Mouse (Mus musculus) retina, postnatal 1 day (tissue): ENCODE measurements at regions not wholly inside any gene's neighbourhood (a gene's known extent, or its start where the extent isn't known, plus 50 kb on each side); places are given as distances from the start of the nearest gene placed in this dataset.

Experiments used
- DNase-seq: peaks from one replicate; pipeline ENCODE4 v3.0.0-alpha.2; 2012

DNA sequence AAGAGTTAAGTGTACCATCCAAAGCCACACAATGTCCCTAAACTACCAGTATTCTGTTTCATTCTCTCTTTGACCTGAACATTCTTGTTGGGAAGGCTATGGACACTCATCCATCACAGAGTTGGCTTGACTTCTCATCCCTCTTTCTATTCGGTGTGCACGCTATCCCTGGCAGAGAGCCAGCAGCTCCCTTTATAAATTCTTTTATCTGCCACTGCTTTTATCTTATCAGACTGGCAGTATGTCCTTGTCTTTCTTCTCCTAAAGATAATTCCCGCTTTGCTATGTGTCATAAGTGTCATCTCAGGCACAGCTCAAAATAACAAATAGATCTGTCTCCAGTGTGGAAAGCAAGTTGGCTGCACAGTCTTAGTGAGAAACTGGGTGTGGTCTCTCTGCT lies 106.6 kb upstream of the Lipc start:
- no peak for DNase-seq

DNA sequence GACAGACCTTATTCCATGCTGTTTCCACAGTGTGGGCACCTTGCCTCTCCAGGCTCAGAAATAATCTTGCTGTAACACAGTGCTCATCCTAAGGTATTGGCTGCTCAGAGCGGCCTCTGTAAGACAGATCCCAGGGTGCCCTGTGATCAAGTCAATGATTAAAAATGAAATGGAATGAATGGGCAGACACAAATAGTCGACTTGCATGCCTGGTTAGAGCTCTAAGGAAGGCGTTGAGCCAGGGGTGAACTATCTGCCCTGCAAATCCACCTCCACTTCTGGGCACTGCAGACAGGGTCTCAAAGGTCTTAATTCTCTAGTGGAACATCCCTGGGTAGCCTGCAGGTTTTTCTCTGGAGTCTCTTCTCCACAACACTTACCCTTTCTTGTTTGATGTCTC lies 104.8 kb upstream of the Lipc start:
- no peak for DNase-seq

DNA sequence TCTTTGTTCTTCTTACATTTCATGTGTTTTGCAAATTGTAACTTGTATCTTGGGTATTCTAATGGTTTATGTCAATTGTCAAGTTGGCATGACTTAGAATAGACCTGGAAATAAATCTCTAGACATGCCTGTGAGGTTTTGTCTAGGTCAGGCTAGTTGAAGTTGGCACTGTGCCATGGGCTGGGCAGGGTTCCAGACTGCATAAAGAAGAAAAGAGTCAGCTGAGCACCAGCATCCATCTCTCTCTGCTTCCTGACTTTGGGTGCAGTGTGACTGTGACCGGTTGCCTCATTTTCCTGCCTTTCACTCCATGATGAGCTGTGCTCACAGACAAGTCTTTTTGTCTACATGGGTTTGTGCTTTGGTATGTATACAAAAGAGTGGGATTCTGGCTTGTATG lies 91.9 kb upstream of the Lipc start:
- DNase-seq, result peak; percentile 35

DNA sequence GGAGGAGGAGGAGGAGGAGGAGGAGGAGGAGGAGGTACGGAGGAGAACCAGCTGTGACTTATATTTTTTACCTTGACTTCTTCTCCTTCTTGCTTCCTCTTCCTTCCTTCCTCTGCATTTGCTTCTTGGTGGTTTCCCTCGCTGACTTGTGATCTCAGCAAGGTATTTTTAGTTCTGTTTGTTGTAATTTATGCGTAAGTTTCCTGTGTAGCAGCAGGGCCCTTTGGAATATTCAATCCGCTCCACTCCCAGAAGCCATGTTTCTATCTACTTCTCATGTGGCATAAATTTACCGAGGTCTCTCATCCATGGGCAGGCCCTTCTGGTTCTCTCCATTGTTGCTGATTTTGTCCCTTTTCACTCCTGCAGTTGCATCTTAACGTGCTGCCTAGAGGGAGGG lies 83.3 kb upstream of the Lipc start:
- no peak for DNase-seq

DNA sequence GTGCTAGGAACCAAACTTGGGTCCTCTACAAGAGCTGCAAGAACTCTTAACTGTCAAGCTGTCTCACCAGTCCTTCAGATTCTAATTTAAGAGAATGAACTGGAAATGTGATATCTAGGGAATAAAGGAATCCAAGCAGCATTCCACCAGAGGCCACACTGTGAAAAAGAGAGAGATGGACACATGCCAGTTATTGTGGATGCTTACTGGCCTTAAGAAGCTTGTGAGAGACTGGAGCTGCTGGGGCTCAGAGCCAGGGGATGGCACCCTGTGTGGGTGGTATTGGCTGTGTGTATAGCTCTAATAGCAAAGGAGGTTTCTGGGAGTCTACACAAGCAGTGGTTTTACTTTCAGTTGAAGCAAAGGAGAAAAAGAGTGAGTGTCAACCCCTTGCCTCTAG lies 80.1 kb upstream of the Lipc start:
- DNase-seq, result no peak

DNA sequence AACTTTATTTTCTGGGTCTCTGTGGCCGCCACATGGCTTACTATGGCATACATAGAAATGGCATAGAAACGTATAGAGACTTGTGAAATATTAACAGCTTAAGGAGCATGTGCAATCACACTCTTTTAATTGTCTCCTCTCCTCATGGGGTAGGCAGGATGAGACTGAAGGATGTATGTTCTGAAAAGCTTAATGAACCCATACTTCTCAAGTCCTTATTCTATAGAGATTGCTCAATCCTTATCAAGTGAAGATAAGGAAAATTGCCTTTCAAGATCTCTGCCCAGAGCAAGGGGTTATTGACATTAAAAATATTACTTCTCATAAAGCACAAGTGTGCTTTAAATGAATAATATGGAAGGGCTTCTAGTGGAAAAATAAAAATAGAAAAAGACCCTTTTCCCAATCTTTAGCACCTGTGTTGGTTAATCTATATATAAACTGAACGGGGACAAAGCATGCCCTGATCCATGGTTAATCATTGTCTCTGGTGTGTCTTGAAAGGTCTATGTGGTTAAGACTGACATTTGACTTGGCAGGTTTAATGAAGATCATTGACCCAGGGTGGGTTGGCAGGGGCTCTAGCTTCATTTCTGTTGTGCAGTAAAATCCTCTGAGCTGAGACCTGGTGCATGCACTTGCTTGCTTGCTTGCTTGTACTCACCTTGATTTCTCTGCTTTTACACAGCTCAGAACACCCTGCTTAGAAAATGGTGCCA lies 78.3 kb upstream of the Lipc start:
- no peak for DNase-seq

DNA sequence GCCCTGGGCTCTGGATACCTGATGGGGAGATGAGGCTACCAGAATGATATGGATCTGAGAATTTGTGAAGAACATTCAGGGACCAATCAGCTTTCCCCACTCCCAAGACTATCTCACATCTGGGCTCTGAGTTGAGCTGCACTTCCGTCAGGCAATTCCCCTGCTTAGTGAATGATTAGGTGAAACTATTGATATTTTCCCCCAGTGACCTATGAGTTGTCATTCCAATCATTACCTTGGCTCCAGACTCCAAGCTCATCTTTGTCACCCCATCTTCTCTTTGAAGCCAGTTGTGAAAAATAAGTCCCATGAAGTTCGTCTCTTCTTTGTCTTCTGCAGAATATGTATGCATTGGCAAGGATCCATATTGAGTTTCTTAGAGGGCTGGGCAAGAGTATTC lies 76.1 kb upstream of the Lipc start:
- no peak for DNase-seq

DNA sequence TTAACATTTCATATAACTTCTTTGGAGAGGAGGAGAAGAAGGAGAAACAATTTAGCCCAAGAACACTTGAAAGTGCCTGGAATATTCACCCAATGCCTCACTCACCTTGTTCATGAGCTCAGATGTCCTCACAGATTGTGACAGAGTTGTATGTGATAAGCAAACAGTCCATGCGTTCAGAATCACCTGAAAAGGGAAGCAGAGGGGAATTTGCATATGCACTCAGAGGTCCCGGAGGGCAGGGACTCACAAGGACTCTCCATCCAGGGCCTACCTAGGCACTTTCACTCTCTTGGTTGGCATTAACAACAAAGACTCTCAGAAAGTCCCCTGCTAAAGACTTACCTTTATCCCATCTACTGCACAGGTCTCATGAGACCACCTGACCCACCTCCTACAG lies 75.6 kb upstream of the Lipc start:
- no peak for DNase-seq

DNA sequence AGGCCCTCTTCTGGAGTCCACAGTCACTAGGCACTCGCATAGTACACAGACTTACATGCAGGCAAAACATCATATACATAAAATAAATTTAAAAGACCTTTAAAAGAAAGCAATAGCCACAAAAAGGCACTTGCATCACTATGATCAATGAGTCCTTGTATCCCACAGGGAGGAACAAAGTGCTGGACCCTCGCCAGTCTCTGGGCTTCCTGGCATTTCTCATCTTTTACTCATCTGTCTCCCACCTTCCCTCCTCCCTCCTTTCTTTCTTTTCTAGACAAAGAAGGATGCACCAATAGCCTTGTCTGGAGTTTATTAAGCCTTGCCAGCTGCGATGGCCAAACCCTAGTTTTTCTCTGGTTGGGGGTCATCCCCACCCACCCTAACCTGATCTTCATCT lies 73.2 kb upstream of the Lipc start:
- no peak for DNase-seq

DNA sequence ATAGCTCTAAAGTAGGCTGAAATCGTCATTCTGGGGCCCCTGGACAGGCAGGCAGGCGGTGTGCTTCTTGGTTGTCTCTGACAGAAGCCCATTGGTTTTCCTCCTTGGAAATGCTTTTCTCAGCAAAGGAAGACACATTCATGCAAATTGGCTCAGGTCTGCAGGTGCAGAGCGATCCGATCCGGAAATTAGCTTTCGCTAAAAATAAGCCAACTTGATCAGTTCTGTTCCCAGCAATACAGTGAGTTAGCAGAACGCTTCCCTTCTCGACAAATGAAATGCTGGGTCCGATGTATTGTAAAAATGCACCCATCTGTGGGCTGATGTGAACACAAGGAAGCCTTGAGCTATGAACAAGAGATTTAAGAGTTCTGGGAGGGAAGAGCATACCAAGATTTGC lies 66.2 kb upstream of the Lipc start:
- DNase-seq, result no peak

DNA sequence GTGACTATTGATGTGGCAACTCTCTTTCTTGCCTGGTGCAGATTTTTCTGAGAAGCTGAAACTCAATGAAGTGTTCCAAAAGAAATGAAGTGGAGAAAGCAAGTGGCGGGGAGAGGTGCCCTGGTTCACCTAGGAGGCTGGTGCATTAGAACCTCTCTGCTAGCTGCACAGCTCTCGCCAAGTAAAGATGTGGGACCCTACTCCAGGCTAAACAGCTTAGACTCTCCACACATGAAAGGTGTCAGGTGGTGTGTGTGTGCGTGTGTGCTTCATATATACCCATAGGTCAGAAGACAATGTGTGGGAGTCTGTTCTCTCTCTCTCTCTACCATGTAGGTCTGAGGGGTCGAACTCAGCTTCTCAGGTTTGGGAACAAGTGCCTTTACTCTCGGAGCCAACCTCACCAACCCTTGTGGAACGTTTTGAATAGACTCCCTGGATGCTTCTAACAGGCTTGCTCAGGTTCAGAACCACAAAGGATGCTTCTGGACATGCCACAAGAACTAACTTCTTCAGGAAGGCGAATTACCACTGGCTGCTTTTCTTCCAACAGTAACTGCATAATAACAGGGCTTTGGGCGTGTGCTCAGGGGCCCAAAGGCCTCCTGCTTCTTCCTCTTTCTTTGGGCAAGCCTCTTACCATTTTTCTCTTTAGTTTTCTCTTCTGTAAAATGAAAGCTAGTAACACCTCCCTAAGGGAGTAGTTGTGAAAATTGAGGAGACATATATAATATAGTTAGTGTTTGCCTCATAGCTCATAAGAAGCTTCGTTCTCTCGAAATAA lies 65.6 kb upstream of the Lipc start:
- DNase-seq, result no peak

DNA sequence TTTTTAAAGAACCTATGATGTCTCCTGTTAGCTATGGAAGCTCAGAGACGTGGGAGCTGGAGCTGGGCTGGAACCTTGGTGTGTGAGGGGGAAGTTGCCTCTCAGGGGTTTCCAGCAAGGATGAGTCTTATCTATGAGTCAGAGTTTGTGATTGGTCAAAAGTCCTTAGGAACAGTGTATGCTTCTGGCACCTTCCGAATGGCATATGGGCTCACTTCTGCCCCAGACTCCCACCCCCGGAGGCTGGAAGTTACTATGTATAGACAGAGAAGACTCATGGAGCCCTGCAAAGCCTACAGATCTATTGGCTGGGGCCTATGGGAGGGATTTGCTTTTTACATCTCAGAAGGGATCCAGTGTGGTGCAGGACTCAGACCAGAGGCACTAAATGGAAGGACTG lies 63.9 kb upstream of the Lipc start:
- no peak for DNase-seq

DNA sequence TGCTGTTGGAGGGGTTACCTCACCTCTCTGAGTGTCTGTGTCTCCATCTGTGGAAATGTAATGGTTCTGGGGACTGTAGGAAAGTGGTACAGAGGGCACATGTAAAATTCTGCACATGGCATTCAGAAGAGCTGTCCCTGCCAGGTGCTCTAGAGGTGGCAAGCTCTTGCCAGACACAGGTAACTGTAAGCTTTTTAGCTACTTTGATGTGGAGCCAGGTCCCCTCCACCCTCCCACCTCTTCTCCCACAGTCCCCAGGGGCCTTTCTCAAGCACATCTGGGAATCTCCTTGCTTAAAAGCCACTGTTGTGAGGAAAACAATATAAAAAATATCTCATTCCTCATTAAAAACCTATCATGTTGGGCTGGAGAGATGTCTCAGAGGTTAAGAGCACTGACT lies 63.4 kb upstream of the Lipc start:
- no peak for DNase-seq

DNA sequence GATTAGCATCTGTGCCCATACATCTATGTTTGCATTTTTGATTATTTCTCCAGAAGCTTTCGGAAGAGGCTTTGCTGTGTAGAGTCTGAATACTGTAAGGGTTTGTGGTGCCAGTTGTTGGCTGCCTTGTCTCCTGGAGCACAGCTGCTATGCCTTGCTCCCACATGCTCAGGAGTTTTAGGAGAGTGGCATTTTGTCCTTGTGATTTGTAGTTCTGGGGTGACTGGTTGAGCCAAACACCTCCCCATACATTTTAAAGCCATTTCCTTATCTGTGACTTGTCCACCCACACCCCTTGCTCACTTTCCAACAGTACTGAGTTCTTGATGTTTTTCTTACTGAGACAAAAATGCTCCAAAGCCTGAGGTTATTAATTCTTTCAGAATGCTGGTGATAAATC lies 60.4 kb upstream of the Lipc start:
- DNase-seq, result no peak

DNA sequence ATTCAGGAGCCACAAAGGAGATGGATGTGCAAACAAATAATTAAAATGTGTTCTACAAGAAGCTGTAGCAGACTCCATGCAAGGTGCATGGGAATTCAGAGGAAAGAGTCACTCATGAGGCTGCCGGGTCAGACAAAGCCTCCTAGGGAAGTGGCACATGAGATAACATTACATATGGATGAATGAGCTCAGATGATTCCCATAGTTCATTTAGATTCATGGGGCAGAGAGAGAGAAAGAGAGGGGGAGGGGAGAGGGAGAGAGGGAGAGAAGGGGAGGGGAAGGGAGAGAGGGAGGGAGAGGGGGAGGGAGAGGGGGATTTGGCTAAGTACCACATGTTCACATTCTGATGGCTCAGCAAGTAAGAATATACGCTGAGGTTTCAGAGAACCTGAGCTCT lies 52.6 kb upstream of the Lipc start:
- DNase-seq, result peak; percentile 71
